Mouse (Mus musculus): ENCODE data around the gene Etv6.

Etv6 gene

GRCm38 (mm10) chr6:134144231-134145130 is 109.0 kb downstream of the Etv6 start:
- DNase-seq: peak; percentile 40

GRCm38 (mm10) chr6:134147596-134148442 is 112.3 kb downstream of the Etv6 start:
- DNase-seq: no peak

DNA sequence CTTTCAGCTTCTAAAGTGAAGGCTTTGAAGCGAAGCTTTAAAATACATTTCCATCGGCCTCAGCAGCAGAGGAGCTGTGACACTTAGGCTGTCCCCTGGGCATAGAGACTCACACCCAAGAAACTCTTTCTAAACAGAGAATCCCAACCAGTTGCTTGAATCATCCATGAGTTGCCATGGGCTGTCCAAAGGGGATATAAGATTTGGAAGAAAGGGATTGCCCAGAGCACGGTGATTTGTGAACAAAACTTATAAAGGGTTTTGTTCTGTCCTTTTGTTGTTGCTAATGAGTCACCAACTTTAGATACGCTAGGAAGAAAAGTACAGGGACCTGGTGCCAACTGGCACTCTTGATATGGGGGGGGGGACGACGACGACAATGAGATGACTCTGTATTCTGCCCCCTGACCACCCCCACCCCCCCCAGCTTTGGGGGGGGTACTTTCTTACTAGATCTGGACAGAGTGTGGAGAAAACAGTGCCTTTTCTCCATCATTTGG is 113.0 kb downstream of the Etv6 start:
- DNase-seq: no peak

GRCm38 (mm10) chr6:134149606-134150005 is 114.1 kb downstream of the Etv6 start:
- no peak for DNase-seq

DNA sequence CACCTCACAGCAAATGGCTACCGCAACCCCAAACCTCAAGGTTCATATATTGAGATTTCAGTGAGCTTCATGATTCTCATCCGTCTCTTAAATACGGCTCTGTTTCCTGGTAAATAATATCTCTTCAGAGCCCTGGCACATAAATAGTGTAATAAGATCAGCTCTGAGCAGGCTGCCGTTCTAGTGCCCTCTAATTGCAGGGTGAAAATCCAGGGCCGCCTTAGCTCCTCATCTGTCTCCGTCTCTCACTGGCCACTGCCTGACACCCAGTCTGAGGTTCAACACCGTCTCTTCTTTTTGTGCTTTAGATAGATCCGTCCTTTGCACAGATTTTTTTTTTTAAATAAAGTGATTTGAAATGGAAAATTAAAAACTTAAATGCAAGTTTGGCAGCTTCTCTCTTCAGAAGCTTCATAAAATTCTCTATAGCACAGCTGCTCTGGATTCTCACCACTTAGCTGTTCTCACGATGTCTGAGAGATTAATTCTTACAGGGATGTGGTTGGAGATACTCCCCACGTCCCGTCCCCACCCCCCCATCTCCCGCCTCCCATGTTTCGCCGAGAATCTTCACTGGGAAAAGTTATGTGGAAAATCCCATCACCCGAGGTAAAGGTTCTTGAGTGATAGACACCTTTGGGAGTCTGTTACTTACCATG is 115.7 kb downstream of the Etv6 start:
- no peak for DNase-seq

GRCm38 (mm10) chr6:134151853-134152505 is 116.5 kb downstream of the Etv6 start:
- peak; percentile 83 for DNase-seq

GRCm38 (mm10) chr6:134152539-134152938 is 117.0 kb downstream of the Etv6 start:
- DNase-seq: no peak

- no peak for DNase-seq
Observed at GRCm38 (mm10) chr6:134154746-134155145, 119.2 kb downstream of the Etv6 start.

- no peak for DNase-seq
Observed at GRCm38 (mm10) chr6:134155900-134156623, 120.6 kb downstream of the Etv6 start.

DNA sequence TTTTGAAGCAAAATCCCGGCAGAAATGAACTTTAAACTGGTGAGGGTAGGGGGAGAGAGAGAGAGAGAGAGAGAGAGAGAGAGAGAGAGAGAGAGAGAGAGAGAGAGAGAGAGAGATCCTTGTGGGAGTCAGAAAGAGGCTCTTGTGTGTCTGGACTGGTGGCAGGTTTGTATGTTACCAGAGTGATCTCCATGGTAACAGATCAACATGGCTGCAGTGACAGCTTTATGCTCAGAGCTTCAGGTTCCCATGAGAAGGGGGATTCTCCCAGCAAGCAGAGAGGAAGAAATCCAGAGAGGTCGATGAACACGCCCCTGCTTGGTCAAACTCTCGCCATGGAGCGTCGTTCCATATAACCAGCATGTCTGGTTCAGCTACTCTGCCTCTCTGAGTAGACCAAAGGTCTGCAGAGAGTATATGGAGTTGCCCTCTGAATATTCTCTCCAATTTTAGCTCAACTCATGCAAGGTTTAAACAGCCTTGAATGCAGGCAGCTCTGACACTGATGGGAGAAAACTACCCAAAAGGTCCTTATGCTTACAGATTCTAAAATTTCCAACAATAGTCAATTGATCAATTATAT is 122.1 kb downstream of the Etv6 start:
- DNase-seq: no peak

GRCm38 (mm10) chr6:134158201-134158600 is 122.7 kb downstream of the Etv6 start:
- no peak for DNase-seq

GRCm38 (mm10) chr6:134159672-134160071 is 124.2 kb downstream of the Etv6 start:
- no peak for DNase-seq

DNA sequence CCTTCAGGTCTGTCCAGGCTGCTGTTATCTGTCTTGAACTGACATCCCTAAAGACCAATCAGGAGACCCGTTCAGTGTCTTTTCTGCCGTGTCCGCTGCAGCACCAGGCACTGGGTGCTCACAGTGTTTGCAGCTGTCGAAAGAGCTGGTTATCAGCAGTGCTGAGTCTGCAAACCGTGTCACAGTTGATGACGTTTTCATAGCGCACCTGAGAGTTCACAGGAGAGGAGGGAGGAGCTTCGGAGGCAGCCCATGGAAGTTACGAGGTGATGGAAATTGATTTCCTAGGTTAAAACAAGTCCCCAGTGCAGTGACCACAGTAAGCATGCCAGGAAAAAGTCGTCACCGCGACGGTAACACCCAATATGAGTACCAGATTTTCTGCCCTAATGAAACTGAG is 125.5 kb downstream of the Etv6 start:
- DNase-seq: no peak

DNA sequence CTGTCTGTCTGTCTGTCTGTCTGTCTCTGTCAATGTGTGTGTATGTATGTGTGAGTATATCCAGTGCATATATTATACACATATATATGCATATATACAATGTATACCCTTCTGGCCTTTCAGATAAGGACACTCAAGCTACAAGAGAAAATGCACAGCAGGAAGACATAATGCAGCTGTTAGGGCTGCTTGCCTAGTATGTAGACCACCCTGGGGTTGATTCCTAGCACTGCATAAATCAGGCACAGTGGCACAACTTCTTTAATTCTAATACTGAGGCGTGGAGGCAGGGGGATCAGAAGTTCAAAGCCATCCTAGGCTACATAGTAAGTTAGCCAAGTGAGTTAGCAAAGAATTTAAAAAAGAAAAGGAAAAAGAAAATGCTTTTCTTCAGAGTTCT is 127.8 kb downstream of the Etv6 start:
- no peak for DNase-seq

DNA sequence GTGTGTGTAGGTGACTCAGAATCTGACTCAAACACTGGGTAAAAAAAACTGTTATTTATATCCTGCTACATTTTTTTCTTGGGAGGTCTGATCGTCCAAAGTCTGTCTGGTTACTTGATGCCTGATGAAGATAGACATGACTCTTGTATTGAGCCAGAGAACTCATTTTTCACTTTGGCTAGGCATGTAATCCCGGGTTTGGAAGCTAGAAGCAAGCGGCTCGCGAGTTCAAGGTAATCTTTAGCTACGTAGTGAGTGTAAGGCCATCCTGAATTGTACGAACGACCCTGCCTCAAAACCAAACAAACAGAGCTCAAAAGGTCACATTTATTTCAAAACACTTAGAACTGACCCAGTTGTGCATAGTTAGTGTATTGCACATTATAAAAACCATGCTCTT is 128.9 kb downstream of the Etv6 start:
- DNase-seq: no peak

DNA sequence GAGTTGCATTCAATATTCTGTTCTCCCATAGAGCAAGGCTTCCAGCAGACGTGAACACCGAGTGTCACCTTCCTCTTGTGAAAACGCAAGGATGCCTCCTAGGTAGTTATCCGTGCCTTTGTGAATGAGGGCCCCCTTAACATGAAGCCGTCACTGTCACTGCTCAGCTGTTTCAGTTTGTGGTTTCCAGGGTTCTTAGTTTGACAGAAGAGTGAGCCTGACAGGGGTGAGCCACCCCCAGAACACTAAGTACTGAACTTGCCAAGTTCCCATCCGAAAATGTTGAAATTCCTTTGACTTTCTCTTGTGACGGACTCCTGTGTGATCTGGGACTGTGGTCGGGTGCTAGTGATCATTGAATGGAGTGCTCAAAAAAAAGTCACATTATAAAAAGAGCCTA is 129.5 kb downstream of the Etv6 start:
- DNase-seq: no peak

DNA sequence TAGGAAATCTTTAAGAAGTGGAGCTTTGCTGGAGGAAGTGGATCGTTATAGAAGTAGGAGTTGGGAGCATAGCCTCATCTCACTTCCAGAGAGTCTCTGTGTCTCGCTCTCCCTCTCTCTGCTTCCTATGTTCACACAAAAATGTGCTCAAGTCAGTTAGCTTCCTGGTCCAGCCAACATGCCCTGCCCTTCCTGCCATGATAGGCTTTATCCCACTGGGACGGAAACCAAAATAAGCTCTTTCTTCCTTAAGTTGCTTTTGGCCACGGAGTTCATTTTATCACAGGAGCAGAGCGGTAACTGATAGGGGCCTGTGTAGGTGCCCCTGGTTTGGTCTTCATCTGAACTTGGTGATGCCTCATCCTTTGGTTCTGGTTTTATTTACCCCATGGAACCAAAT is 132.5 kb downstream of the Etv6 start:
- DNase-seq: no peak

- no peak for DNase-seq
Observed at GRCm38 (mm10) chr6:134168799-134169198, 133.3 kb downstream of the Etv6 start.

- no peak for DNase-seq
Observed at GRCm38 (mm10) chr6:134171235-134171634, 135.7 kb downstream of the Etv6 start.

- DNase-seq: no peak
Observed at GRCm38 (mm10) chr6:134171906-134172728, 136.6 kb downstream of the Etv6 start.

- peak; percentile 44 for DNase-seq
Observed at GRCm38 (mm10) chr6:134173439-134173838, 137.9 kb downstream of the Etv6 start.
